Mouse (Mus musculus) hindbrain, embryonic 11.5 days (tissue): ENCODE data around the gene Dtnbp1. TPM values are rescaled to one million over a fixed set of nuclear protein-coding genes. Genes with fewer than 3 reads are reported as not detected.

Experiments
- ATAC-seq: fragments of 200-750 bp; cut with Nextera tagmentation; 2 replicates; pipeline ENCODE4 v1.8.0; 2017; ENCODE audit warnings: mild to moderate bottlenecking, moderate TSS enrichment, moderate library complexity; ENCODE audit not compliant: low FRiP score
- DNase-seq: peaks from one replicate; pipeline ENCODE4 v3.0.0-alpha.2; 2015; ENCODE audit warnings: low spot score
- H3K27ac ChIP-seq: fragments of 300-500 bp; sonication (generic); 2 replicates; pipeline ENCODE4 v1.5.1; 2014; ENCODE audit warnings: mild to moderate bottlenecking, low read depth, low read length
- H3K27me3 ChIP-seq: fragments of 300-500 bp; sonication (generic); 2 replicates; pipeline ENCODE4 v1.6.1; 2014; ENCODE audit warnings: mild to moderate bottlenecking, low read length, moderate library complexity, mixed read lengths; ENCODE audit not compliant: control insufficient read depth, insufficient read depth
- H3K36me3 ChIP-seq: fragments of 300-500 bp; sonication (generic); 2 replicates; pipeline ENCODE4 v1.6.1; 2014; ENCODE audit warnings: mild to moderate bottlenecking, low read length, moderate library complexity, mixed read lengths; ENCODE audit not compliant: control insufficient read depth, insufficient read depth
- H3K4me1 ChIP-seq: fragments of 300-500 bp; sonication (generic); replicated peaks from 2 replicates; pipeline ENCODE4 v1.6.1; 2014; ENCODE audit warnings: low read length, mixed read lengths; ENCODE audit not compliant: control insufficient read depth, insufficient read depth
- H3K4me2 ChIP-seq: fragments of 300-500 bp; sonication (generic); replicated peaks from 2 replicates; pipeline ENCODE4 v1.6.1; 2014; ENCODE audit warnings: mild to moderate bottlenecking, low read depth, low read length
- H3K4me3 ChIP-seq: fragments of 300-500 bp; sonication (generic); 2 replicates; pipeline ENCODE4 v1.5.1; 2014; ENCODE audit warnings: low read depth, low read length
- H3K9ac ChIP-seq: fragments of 300-500 bp; sonication (generic); 2 replicates; pipeline ENCODE4 v1.6.1; 2014; ENCODE audit warnings: low read depth, low read length
- H3K9me3 ChIP-seq: fragments of 300-500 bp; sonication (generic); 2 replicates; pipeline ENCODE4 v1.6.1; 2016; ENCODE audit warnings: low read length; ENCODE audit not compliant: control insufficient read depth
- WGBS: fragments of 180-500 bp; shearing (Covaris S2); extraction: QIAGEN DNeasy Blood & Tissue Kit; methylation state at CpG from one replicate; pipeline ENCODE4 v1.1.7; 2014; 5-methylcytosine and 5-hydroxymethylcytosine counted together
- polyA plus RNA-seq: library from polyadenylated mRNA; unstranded; fragments of >200 nt; fragmentation: Nextera tagmentation; extraction: Ambion mirVana; gene quantifications from 2 replicates; pipeline ENCODE4 v1.2.1, GENCODE M21; 2014

Dtnbp1 gene
- polyA plus RNA-seq, 1 experiment from 2014 or later, result 69.2 TPM

GRCm38 (mm10) chr13:44977483-44978141 is 24.3 kb downstream of the Dtnbp1 start:
- Histone ChIP-seq H3K27me3 (no peaks in the 10 kb centered on the region), H3K4me1 (no peaks in the 10 kb centered on the region), H3K36me3 (no peaks in the 10 kb centered on the region), H3K4me3 (no peak overlapping the region), H3K9ac (no peak overlapping the region), H3K4me2 (no peak overlapping the region), H3K27ac (no peak overlapping the region), H3K9me3 (no peaks in the 10 kb centered on the region)
- no peak for ATAC-seq
- peak; percentile 20 for DNase-seq
- WGBS, result 84% methylated on average over 2 of the region's 2 CpGs

GRCm38 (mm10) chr13:44977059-44977458 is 24.9 kb downstream of the Dtnbp1 start:
- H3K9ac ChIP-seq, result no peak overlapping the region
- ATAC-seq (0 out of 2 replicates have a peak, but pooled peaks have one; percentile 27), DNase-seq (peak; percentile 31)
- H3K4me2 ChIP-seq, result no peak overlapping the region
- H3K4me3 ChIP-seq, result no peak overlapping the region
- 57% methylated on average over 2 of the region's 2 CpGs for WGBS
- H3K36me3 ChIP-seq, result no peaks in the 10 kb centered on the region
- no peaks in the 10 kb centered on the region for H3K27me3 ChIP-seq
- no peaks in the 10 kb centered on the region for H3K9me3 ChIP-seq
- H3K4me1 ChIP-seq, result no peaks in the 10 kb centered on the region
- H3K27ac ChIP-seq, result no peak overlapping the region

GRCm38 (mm10) chr13:44960542-44961291 is 41.2 kb downstream of the Dtnbp1 start:
- peaks cover 2% of the 10 kb centered on the region; the same call in 1 of the 2 replicates for H3K36me3 ChIP-seq
- no peaks in the 10 kb centered on the region for H3K9me3 ChIP-seq
- H3K4me1 ChIP-seq, result no peaks in the 10 kb centered on the region
- 94% methylated on average over 5 of the region's 5 CpGs for WGBS
- H3K27ac ChIP-seq, result no peak overlapping the region
- H3K4me3 ChIP-seq, result no peak overlapping the region
- no peak overlapping the region for H3K4me2 ChIP-seq
- ATAC-seq, result no peak
- no peak overlapping the region for H3K9ac ChIP-seq
- no peak for DNase-seq
- no peaks in the 10 kb centered on the region for H3K27me3 ChIP-seq

- DNase-seq (no peak), ATAC-seq (no peak)
- no peak overlapping the region for H3K4me2 ChIP-seq
- peaks cover 3% of the 10 kb centered on the region; the same call in 1 of the 2 replicates for H3K36me3 ChIP-seq
- no peaks in the 10 kb centered on the region for H3K4me1 ChIP-seq
- no peaks in the 10 kb centered on the region for H3K27me3 ChIP-seq
- H3K27ac ChIP-seq, result no peak overlapping the region
- no peak overlapping the region for H3K4me3 ChIP-seq
- 92% methylated on average over 8 of the region's 8 CpGs for WGBS
- no peaks in the 10 kb centered on the region for H3K9me3 ChIP-seq
- H3K9ac ChIP-seq, result no peak overlapping the region
These were observed 44.9 kb downstream of the Dtnbp1 start for GRCm38 (mm10) chr13:44957049-44957448.

GRCm38 (mm10) chr13:44955781-44956180 is 46.2 kb downstream of the Dtnbp1 start:
- no peak overlapping the region for H3K9ac ChIP-seq
- H3K9me3 ChIP-seq, result no peaks in the 10 kb centered on the region
- ATAC-seq (no peak), DNase-seq (no peak)
- no peak overlapping the region for H3K4me3 ChIP-seq
- no peak overlapping the region for H3K27ac ChIP-seq
- no peaks in the 10 kb centered on the region for H3K4me1 ChIP-seq
- no peaks in the 10 kb centered on the region for H3K27me3 ChIP-seq
- no peak overlapping the region for H3K4me2 ChIP-seq
- peaks cover 3% of the 10 kb centered on the region; the same call in 1 of the 2 replicates for H3K36me3 ChIP-seq
- 94% methylated on average over 6 of the region's 6 CpGs for WGBS

GRCm38 (mm10) chr13:44954232-44954568 is 47.7 kb downstream of the Dtnbp1 start:
- Histone ChIP-seq H3K9ac (no peak overlapping the region), H3K27ac (no peak overlapping the region), H3K27me3 (no peaks in the 10 kb centered on the region), H3K4me2 (no peak overlapping the region), H3K4me3 (no peak overlapping the region), H3K9me3 (no peaks in the 10 kb centered on the region), H3K36me3 (peaks cover 3% of the 10 kb centered on the region; the same call in 1 of the 2 replicates), H3K4me1 (no peaks in the 10 kb centered on the region)
- no peak for ATAC-seq
- WGBS, result 93% methylated on average over 1 of the region's 1 CpGs
- no peak for DNase-seq

- Histone ChIP-seq H3K27ac (no peak overlapping the region), H3K4me1 (no peaks in the 10 kb centered on the region), H3K9ac (no peak overlapping the region), H3K4me3 (no peak overlapping the region), H3K4me2 (no peak overlapping the region), H3K27me3 (no peaks in the 10 kb centered on the region), H3K36me3 (peaks cover 3% of the 10 kb centered on the region; the same call in 1 of the 2 replicates), H3K9me3 (no peaks in the 10 kb centered on the region)
- DNase-seq (no peak), ATAC-seq (no peak)
- WGBS, result 87% methylated on average over 8 of the region's 8 CpGs
These were observed 48.3 kb downstream of the Dtnbp1 start for GRCm38 (mm10) chr13:44953546-44954231.

- Histone ChIP-seq H3K4me2 (no peak overlapping the region), H3K27ac (no peak overlapping the region), H3K36me3 (peaks cover 3% of the 10 kb centered on the region; the same call in 1 of the 2 replicates), H3K4me1 (no peaks in the 10 kb centered on the region), H3K9ac (no peak overlapping the region), H3K9me3 (no peaks in the 10 kb centered on the region), H3K27me3 (no peaks in the 10 kb centered on the region), H3K4me3 (no peak overlapping the region)
- ATAC-seq (no peak), DNase-seq (no peak)
- 83% methylated on average over 10 of the region's 10 CpGs for WGBS
These were observed 49.4 kb downstream of the Dtnbp1 start for GRCm38 (mm10) chr13:44952393-44953086.
